8 mouse cellular contexts compared by ENCODE assay signal in the genomic region with DNA sequence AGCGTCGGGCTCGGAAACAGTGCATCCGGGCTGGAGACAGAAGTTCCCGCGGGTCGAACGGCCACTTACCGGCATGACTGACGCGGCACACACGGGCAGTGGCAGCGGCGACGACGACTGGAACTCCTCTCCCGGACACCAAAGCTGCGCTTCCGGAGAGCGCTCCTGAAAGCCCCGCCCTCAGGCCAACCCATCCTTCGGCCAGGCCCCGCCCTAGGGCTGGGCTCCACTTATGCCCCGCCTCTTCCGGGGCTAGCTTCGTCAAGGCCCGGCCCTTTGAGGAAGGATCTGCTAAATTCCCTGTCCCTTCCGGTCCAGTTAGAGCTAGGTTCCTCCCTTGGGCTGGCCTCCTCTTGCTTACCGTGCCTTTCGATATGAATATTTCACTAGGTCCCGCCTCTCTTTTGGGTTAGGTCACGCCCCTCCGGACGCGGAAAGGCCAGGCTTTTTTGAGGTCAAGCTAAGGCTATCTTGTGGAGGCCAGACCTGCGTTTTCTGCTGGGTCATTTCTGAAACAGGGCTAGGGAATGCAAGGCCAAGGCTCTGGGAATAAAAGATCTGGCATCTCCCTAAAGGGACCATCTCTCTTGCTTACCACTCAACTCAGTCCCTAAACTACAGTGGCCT. TPM values are rescaled to one million over a fixed set of nuclear protein-coding genes. Genes with fewer than 3 reads are reported as not detected.
DNase-seq lines count a peak whose midpoint lies in the region; ATAC-seq and TF ChIP-seq lines count a peak whose summit lies in the region.

Gene Atox1, minus strand, starts transcription at position 221 of the 627 bp plus-strand sequence.

- peak within 1 kb of the TSS; percentile 83 for H3K4me2 ChIP-seq in lung, postnatal 0 days (replicated peaks; ENCODE audit: low read depth, low read length)

- peaks cover 31% of the 10 kb centered on the region for H3K4me1 ChIP-seq in hindbrain, embryonic 10.5 days (replicated peaks)
- H3K4me1 ChIP-seq in lung, postnatal 0 days (ENCODE audit: insufficient read depth, low read depth, low read length): peaks cover 4% of the 10 kb centered on the region; the same call in 1 of the 2 replicates

- peaks cover 9% of the 10 kb centered on the region for H3K36me3 ChIP-seq in hindbrain, embryonic 10.5 days
- H3K36me3 ChIP-seq in lung, postnatal 0 days (ENCODE audit: insufficient read depth, low read length): no peaks in the 10 kb centered on the region

- peak within 1 kb of the TSS; percentile 51 for H3K9ac ChIP-seq in lung, postnatal 0 days (replicated peaks; ENCODE audit: low read depth)

- H3K9me3 ChIP-seq in hindbrain, embryonic 10.5 days: no peaks in the 10 kb centered on the region
- no peaks in the 10 kb centered on the region for H3K9me3 ChIP-seq in lung, postnatal 0 days (ENCODE audit: low read length)

- peak; percentile 33; the same call in 1 of the 2 replicates for TF ChIP-seq EP300 in lung, postnatal 0 days (IDR thresholded peaks at IDR 0.05)

- WGBS in hindbrain, embryonic 10.5 days: under 1% methylated on average over 36 of the region's 36 CpGs
- WGBS in lung, postnatal 0 days: under 1% methylated on average over 35 of the region's 36 CpGs

- no peak for TF ChIP-seq CTCF in lung, postnatal 0 days (IDR thresholded peaks at IDR 0.05)

- peak; percentile 99 for DNase-seq in MN1 (ENCODE audit: low spot score)
- peak; percentile 95 for DNase-seq in cerebellum, adult 9-10 months
- DNase-seq in hindbrain, embryonic 10.5 days (ENCODE audit: low spot score): peak; percentile 95
- peak; percentile 97 for DNase-seq in layer of hippocampus, adult 9-11 months
- peak; percentile 99 for DNase-seq in lung, postnatal 0 days (ENCODE audit: low spot score)
- DNase-seq in ovary, postnatal 14 days (ENCODE audit: low spot score): peak; percentile 92
- DNase-seq in thymus, postnatal 14 days: peak; percentile 91

- H3K27me3 ChIP-seq in hindbrain, embryonic 10.5 days (ENCODE audit: insufficient read depth, poor library complexity, severe bottlenecking): no peaks in the 10 kb centered on the region
- H3K27me3 ChIP-seq in lung, postnatal 0 days (replicated peaks; ENCODE audit: insufficient read depth, low read length): no peaks in the 10 kb centered on the region

- H3K27ac ChIP-seq in hindbrain, embryonic 10.5 days: peak within 1 kb of the TSS; percentile 83
- H3K27ac ChIP-seq in lung, postnatal 0 days (ENCODE audit: low read length): peak within 1 kb of the TSS; percentile 84

- ATAC-seq in frontal cortex, adult (ENCODE audit: low TSS enrichment): peak; percentile 98
- ATAC-seq in lung, postnatal 0 days: peak; percentile 99

- peak within 1 kb of the TSS; percentile 85 for H3K4me3 ChIP-seq in hindbrain, embryonic 10.5 days
- H3K4me3 ChIP-seq in lung, postnatal 0 days (ENCODE audit: low read depth, low read length): peak within 1 kb of the TSS; percentile 64

RNA-seq across cellular contexts. Expression of gene Atox1, which starts in this region (rescaled TPM):
- polyA plus RNA-seq in hindbrain, embryonic 10.5 days (2016; fragmentation: Nextera tagmentation; extraction: Ambion mirVana): 269 and 322 TPM in 2 replicates
- 440 and 498 TPM in 2 replicates for polyA plus RNA-seq in lung, postnatal 0 days (2015; fragmentation: Nextera tagmentation; extraction: Ambion mirVana)

Comparison
In these comparisons a context has a peak if more than half of its experiments do, and no peak if none do; other contexts are left out.
1. Peak in every context shown above with its lines: DNase-seq, ATAC-seq, H3K4me3 ChIP-seq and H3K27ac ChIP-seq.